Mouse (Mus musculus) urinary bladder, postnatal 14 days (tissue): ENCODE results near the gene Pnliprp2.
A peak's percentile ranks its signal among the peaks of the same experiment; 100 is the strongest.

ENCODE experiments used
- DNase-seq: peaks from one replicate; pipeline ENCODE4 v3.0.0; 2021; ENCODE audit warnings: low spot score

Gene Pnliprp2

DNA sequence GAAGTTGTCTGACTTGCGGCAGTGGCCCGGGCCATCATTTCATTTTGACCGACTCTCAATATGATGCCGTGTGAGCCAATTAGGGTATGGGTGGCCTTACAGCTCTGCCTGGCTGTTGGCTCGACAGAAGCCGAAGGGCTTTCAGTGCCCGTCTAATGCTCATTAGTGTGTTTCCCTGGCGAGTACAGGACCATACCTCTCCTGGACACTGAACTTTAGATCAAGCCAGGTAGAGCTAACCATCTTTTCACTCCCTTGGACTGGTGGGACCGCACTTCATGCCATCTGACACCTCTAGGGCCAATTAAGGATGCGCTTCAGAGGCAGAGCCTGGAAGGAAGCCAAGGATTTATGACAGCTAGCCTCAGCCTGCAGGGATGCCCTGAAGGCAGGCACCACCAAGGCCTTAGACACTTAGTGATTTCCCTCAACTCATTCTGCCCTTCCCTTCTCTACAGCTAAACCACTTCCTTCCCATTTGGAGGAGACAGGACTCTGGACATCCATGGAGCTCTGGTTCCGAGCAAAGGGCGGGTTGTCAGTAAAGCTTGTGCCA is 35.7 kb downstream of the Pnliprp2 start:
- DNase-seq = no peak

DNA sequence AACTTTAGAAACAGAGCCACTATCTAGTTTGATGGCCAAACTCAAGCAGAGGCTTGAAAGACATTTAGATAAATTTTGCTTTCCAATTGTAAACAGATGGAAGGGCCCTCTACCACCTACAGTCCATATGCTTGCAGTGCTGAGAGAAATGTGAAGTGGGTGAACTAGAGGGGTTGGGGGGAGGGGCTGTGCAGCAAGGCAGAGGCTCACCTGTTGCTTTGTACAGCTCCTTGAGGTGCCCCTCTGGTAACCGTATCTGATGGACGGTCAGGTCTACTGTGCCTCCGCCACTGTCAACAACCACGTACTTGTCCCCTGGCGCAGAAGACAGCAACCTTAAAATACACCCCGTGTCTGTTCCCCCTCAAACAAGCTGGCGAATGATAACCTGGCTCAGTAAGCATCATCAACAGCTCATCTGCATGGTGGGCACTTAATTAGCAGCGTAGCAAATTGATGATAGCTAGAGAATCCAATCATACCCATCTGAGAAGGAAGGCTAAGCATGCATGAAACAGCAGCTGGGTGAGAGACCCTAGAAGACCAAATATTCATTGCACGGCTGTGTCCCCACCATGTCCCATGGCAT is 45.8 kb downstream of the Pnliprp2 start:
- no peak for DNase-seq

GRCm38 (mm10) chr19:58806364-58806763 is 46.8 kb downstream of the Pnliprp2 start:
- DNase-seq = peak; percentile 68

GRCm38 (mm10) chr19:58808864-58809263 is 49.3 kb downstream of the Pnliprp2 start:
- no peak for DNase-seq

- no peak for DNase-seq
Observed at GRCm38 (mm10) chr19:58810536-58810935, 51.0 kb downstream of the Pnliprp2 start.

- no peak for DNase-seq
Observed at GRCm38 (mm10) chr19:58815179-58815922, 55.8 kb downstream of the Pnliprp2 start.

DNA sequence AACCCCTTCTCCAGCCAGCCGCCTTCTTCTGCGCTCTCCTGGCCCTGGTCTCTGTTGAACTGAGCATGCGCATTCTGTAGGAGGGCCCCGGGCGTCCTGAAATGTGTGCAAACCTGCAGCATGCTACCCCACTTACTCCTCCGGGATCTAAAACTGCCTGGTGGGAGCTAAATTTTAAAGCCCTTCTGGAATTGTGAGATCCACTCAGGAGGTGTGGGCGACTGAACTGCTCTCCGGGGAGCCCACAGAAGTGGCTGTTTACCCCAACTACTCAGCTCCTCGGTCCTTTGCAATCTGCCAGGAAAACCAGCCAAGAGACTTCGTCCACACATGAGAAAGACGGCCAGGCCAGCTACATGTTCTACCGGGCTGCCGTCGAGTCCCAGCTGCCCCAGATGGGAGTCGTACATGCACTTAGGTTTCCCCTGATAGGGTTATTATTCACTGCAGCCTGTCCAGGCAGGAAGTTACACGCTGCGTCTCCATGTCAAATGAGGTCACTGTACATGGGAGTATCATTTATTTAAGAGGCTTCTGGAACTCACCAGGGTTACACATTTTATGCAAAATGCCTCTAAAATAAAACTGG is 57.0 kb downstream of the Pnliprp2 start:
- peak; percentile 28 for DNase-seq

DNA sequence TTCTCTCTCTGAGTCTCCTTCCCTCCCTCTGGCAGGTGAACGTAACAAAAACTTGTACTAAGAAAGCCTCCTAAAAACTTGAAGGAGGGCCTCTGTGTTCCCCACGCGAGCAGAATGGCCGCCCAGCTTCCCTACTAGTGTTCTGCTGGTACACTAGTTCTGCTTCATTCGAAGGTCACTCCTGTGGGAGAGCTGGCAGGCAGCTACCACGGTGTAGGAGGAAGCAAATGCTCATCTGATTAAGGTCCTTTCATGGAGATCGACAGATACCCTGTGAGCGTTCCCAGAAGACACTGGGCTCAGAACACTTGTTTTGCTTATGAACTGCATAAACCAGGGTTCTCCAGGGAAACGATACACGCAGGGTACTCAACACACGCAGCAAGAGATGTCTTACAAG is 57.9 kb downstream of the Pnliprp2 start:
- DNase-seq = no peak

DNA sequence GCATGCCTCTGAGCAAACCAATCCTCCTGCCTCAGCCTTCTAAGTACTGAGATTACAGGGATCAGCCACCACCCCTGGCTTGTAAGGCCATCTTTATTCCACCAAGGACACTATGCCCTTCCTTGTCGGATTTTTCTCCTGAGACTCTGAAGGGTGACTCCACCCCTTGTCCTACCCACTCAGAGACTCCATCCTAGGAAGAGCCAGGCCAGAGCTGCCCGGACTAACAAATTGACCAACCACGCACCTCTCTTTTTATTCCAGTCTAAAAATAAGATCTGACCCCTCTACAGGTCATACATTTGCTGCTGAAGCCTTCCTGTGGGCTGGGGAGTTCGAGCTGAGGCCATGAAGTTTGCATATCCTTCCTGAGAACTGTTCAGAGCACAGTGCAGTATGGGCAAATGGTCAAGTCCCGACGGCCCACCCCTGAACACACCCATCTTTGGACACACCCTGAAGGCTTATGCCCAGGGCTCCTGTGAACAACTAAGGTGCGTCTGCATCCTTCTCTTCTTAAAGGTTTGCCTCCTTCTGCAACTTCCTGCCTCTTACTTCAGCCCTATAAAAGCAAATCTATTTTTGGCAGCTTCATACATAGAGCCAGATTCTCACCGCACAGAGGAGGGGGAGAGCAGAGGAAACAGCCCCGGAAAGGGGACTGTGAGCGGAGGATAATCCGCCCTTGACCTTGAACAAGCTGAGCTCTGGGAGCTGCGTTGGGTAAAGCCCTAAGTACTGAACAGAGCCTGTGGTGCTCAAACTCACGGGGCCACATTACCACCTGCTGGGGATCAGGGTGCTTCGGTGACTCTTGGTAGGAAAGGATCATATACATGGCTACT is 59.3 kb downstream of the Pnliprp2 start:
- no peak for DNase-seq

DNA sequence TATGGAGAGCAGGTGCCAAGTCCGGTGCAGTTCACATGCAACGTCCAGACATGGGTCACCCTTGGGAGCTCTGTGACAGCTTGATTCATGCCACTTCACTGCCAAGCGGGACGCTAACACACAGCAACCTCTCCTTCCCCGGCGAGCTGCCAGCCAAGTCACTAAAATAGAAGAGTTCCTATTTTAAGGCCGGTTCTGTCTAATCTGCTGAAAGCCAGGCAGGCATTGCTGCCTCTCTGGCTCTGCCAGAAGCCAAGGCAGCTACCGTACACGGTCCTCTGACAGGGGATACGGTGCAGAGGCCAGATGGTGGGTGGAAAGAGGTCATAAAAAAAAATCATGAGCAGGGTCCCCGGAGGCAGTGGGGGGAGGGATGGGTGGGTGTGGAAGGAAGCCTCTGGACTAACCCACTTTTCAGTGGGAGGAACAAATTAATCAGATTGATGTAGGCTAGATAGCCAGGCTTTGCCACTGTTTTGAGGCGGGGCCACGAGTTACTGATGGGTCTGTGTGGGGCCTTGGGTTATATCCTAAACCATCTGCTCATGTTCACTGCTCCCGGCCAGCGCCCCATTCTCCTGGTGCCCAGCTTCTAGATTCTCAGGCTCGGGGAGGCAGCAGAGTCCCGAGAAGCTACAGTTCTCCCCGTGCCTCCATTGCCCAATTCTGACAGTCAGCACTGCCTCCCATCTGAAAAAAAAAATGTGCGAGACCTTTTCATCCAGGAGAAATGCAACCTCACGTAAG is 63.1 kb downstream of the Pnliprp2 start:
- peak; percentile 17 for DNase-seq

DNA sequence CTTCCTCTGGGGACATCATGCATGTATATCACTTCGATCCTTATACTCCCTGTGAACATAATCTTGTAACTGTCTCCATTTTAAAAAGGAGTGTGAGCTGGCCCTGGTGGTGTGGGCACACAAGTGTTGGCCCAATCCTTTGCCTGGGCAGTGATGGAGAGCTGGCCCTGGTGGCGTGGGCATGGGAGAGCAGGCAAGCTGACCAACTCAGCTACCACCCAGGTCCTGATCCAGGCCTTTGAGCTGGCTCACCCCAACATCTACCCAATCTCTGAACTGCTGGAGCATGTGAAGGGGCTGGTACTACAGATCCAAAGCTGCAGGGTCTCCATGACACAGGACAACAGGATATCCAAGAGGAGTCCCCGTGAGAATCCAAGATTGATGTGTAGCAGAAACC is 63.8 kb downstream of the Pnliprp2 start:
- DNase-seq = no peak

GRCm38 (mm10) chr19:58824316-58824715 is 64.8 kb downstream of the Pnliprp2 start:
- no peak for DNase-seq
